Mouse (Mus musculus): ENCODE measurements around the gene Lamtor4.

GRCm38 (mm10) chr5:138223287-138223686 lies 32.0 kb upstream of the Lamtor4 start:
- TF ChIP-seq POLR2A (IDR thresholded peaks at IDR 0.05; ENCODE audit: low read depth, low read length) (no peak), CTCF (conservative IDR thresholded peaks at IDR 0.05; ENCODE audit: insufficient read depth, insufficient read length, low read depth, low read length) (no peak)

Measured in kidney, adult 2 months (tissue).